Mouse (Mus musculus) CD4-positive, CD25-positive, alpha-beta regulatory T cell, adult 2 months (primary cell): ENCODE results near the gene Dhx58.

ENCODE experiments used
- DNase-seq: peaks from one replicate; pipeline ENCODE4 v3.0.0-alpha.2; 2012; ENCODE audit warnings: low read depth, low spot score

The Dhx58 gene

GRCm38 (mm10) chr11:100646265-100646664 is 57.8 kb downstream of the Dhx58 start:
- DNase-seq = peak; percentile 73
